Mouse (Mus musculus) regulatory T cell (primary cell): Measurements from ENCODE around the gene Tm9sf1.

ENCODE experiments used
- in situ Hi-C: fragments of 300-600 bp; cut with MboI, MseI; formaldehyde crosslinking; loops from one replicate; pipeline ENCODE4 v1.15.1; 2025; ENCODE audit warnings: high pct_unique_total_duplicates

The Tm9sf1 gene

DNA sequence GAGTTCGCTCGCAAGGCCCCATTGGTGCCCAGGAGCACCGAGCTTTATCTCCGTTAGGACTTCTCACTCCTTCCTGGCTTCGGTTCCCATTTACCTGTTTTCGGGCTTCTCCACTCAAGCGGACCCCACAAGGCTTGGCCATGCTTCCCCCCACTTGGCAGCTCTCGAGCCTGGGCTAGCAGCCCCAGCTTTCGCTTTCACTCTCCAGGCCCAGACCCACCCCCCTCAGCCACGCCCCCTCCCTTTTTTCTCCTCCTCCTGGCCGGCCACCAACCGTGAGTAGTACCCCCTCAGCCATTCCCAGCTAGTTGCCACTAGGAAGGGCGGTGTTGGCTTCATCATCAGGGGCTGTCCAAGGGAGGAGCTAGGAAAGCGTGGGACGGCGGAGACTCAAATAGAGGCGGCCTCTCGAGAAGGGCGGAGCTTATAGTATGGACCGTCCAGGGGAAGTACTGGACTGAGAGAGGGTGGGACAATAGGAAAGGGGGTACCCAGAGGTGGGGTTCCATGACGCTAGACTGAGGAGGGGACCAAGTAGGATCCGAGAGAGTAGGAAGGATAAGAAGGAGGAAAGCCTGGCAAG lies 52.8 kb downstream of the Tm9sf1 start, which contains the start of gene Psme2:
Psme2 (minus strand) TSS at position 366 of the 583 bp plus-strand sequence.
- in situ Hi-C loops, result loop anchor here (25.0 kb wide), 1 partner anchor 704 kb away; the partner anchor contains the start of genes Bcl2l2, Gm20521, Pabpn1 and Ppp1r3e

DNA sequence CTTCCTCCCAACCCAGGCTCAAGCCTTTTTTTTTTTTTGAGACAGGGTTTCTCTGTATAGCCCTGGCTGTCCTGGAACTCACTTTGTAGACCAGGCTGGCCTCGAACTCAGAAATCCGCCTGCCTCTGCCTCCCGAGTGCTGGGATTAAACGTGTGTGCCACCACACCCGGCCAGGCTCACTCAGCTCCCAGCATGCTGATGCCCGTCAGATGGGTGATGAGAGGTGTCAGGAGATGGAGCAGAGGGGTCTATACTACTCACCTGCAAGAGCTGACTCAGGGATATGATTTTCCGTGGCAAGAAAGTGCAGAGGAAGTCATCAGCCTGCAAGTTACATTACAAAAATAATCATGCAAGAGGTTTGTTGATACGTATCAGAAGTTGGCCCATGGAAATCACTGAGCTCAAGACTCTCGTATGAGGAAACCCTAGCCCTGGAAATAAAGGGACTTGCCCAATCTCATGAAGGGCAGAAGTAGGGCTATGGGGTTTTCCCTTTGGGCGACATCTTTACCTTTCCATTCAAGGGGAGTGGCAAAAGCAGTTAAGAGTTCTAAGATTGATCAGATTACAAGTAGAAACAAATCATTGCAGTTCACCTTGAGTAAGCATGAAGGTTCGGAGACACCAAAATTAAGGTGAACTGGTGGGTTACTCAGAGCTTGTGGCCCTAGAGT lies 53.7 kb downstream of the Tm9sf1 start:
- in situ Hi-C loops, result loop anchor here (25.0 kb wide), 1 partner anchor 703 kb away; the partner anchor contains the start of genes Bcl2l2, Gm20521, Pabpn1 and Ppp1r3e

DNA sequence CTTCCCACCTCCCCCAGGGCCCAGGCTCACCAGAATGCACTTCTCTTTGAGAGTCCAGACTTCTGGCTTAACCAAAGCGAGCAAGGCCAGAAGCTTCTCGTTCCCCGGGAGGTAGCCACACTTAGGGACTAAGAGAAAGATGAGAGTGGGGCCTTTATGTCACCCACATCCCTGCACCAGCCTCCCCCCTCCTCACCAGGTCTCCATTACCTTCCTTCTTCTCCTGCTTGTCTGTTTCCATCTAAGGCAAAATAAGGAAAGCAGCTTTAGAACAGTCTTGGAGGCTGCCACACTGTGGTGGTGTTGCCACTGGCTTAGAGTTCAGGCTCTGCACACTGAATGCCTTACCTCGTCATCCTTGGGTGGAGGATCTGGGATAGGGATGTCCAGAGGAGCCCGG lies 54.3 kb downstream of the Tm9sf1 start:
- in situ Hi-C loops, result loop anchor here (25.0 kb wide), 1 partner anchor 702 kb away; the partner anchor contains the start of genes Bcl2l2, Gm20521, Pabpn1 and Ppp1r3e

DNA sequence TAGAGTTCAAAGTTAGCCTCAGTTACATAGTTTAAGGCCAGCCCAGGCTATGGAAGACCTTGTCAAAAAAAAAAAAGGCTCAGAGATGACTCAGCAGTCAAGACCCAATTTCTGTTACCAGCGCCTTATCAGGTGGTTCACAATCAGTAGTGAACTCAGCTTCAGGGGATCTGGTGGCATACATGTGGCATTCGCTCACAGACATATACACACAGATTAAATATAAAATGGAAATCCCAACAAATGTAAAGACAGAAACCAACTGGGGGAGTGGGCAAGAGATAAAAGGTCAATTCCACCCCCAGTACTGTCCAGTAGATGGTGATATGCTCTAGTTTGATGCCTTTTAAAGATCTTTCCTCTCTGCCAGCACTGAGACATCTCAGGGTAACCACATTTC lies 57.5 kb downstream of the Tm9sf1 start:
- in situ Hi-C loops, result loop anchor here (25.0 kb wide), 1 partner anchor 699 kb away; the partner anchor contains the start of genes Bcl2l2, Gm20521, Pabpn1 and Ppp1r3e
